Mouse (Mus musculus) yolk sac, embryonic 10.5 days (tissue): ENCODE measurements around the gene Ehmt2.
"Not testable (repeated sequence)": the region's sequence is repeated elsewhere in the genome, so short reads cannot be mapped to it uniquely, and the experiment has no call there.

Experiments
- DNase-seq: peaks from one replicate; pipeline ENCODE4 v3.0.0-alpha.2; 2017; ENCODE audit warnings: low spot score

Ehmt2 gene

GRCm38 (mm10) chr17:34927306-34928019 is 29.2 kb downstream of the Ehmt2 start:
- no peak for DNase-seq

- DNase-seq = no peak
Observed at GRCm38 (mm10) chr17:34928841-34929240, 30.6 kb downstream of the Ehmt2 start.

GRCm38 (mm10) chr17:34931061-34931734 is 32.9 kb downstream of the Ehmt2 start, which contains the start of gene Neu1:
TSS of gene Neu1 (plus strand) at chr17:34931253.
- peak; percentile 98 for DNase-seq

- no peak for DNase-seq
Observed at GRCm38 (mm10) chr17:34931735-34932098, 33.4 kb downstream of the Ehmt2 start.

GRCm38 (mm10) chr17:34932287-34932686 is 34.0 kb downstream of the Ehmt2 start:
- DNase-seq = no peak

- DNase-seq = no peak
Observed at GRCm38 (mm10) chr17:34934031-34934430, 35.8 kb downstream of the Ehmt2 start.

- DNase-seq = no peak
Observed at GRCm38 (mm10) chr17:34934830-34935229, 36.6 kb downstream of the Ehmt2 start.

GRCm38 (mm10) chr17:34937960-34938505 is 39.8 kb downstream of the Ehmt2 start:
- no peak for DNase-seq

GRCm38 (mm10) chr17:34941344-34942041 is 43.2 kb downstream of the Ehmt2 start:
- DNase-seq = no peak

- no peak for DNase-seq
Observed at GRCm38 (mm10) chr17:34943128-34943815, 45.0 kb downstream of the Ehmt2 start.

GRCm38 (mm10) chr17:34944362-34944761 is 46.1 kb downstream of the Ehmt2 start:
- no peak for DNase-seq

GRCm38 (mm10) chr17:34946486-34947140 is 48.3 kb downstream of the Ehmt2 start:
- DNase-seq = no peak

- DNase-seq = no peak
Observed at GRCm38 (mm10) chr17:34947606-34948005, 49.3 kb downstream of the Ehmt2 start.

- not testable (repeated sequence) for DNase-seq
Observed at GRCm38 (mm10) chr17:34948721-34949552, 50.7 kb downstream of the Ehmt2 start.

GRCm38 (mm10) chr17:34949553-34949969 is 51.3 kb downstream of the Ehmt2 start:
- DNase-seq = peak; percentile 71

- no peak for DNase-seq
Observed at GRCm38 (mm10) chr17:34950514-34951455, 52.5 kb downstream of the Ehmt2 start.

- no peak for DNase-seq
Observed at GRCm38 (mm10) chr17:34951636-34952377, 53.5 kb downstream of the Ehmt2 start.

GRCm38 (mm10) chr17:34952378-34953040 is 54.2 kb downstream of the Ehmt2 start:
- DNase-seq = peak; percentile 82
